Mouse (Mus musculus): ENCODE results near the gene Metap2. TPM values are rescaled to one million over a fixed set of nuclear protein-coding genes. Genes with fewer than 3 reads are reported as not detected.
"Not testable (repeated sequence)": the region's sequence is repeated elsewhere in the genome, so short reads cannot be mapped to it uniquely, and the experiment has no call there.

Gene Metap2
- polyA plus RNA-seq, 1 experiment from 2014 or later = 161 TPM

GRCm38 (mm10) chr10:93829898-93830831, 66.7 kb downstream of the Metap2 start:
- Histone ChIP-seq H3K4me1 (ENCODE audit: control insufficient read depth, low read depth, low read length) (peaks cover 28% of the 10 kb centered on the region), H3K27ac (ENCODE audit: low read length) (no peak overlapping the region), H3K9ac (ENCODE audit: low read depth, low read length) (no peak overlapping the region), H3K36me3 (ENCODE audit: control insufficient read depth, insufficient read depth) (no peaks in the 10 kb centered on the region), H3K4me3 (ENCODE audit: low read depth, low read length) (no peak overlapping the region), H3K27me3 (ENCODE audit: control insufficient read depth, insufficient read depth, low read depth, low read length) (peaks cover 47% of the 10 kb centered on the region), H3K9me3 (replicated peaks; ENCODE audit: control insufficient read depth, low read length) (no peaks in the 10 kb centered on the region), H3K4me2 (ENCODE audit: low read depth, low read length) (no peak overlapping the region)
- 35% methylated on average over 9 of the region's 9 CpGs for WGBS (ENCODE audit: insufficient replicate concordance)
- no peak for ATAC-seq (ENCODE audit: low read depth)

GRCm38 (mm10) chr10:93818661-93819060, 78.2 kb downstream of the Metap2 start:
- no peak overlapping the region for H3K27ac ChIP-seq (ENCODE audit: low read length)
- H3K4me3 ChIP-seq (ENCODE audit: low read depth, low read length) = no peak overlapping the region
- H3K9me3 ChIP-seq (replicated peaks; ENCODE audit: control insufficient read depth, low read length) = no peaks in the 10 kb centered on the region
- H3K4me2 ChIP-seq (ENCODE audit: low read depth, low read length) = no peak overlapping the region
- H3K4me1 ChIP-seq (ENCODE audit: control insufficient read depth, low read depth, low read length) = peaks cover 3% of the 10 kb centered on the region; the same call in 1 of the 2 replicates
- ATAC-seq (ENCODE audit: low read depth) = peak; percentile 37; the same call in 1 of the 2 replicates
- no peaks in the 10 kb centered on the region; the same call in 1 of the 2 replicates for H3K27me3 ChIP-seq (ENCODE audit: control insufficient read depth, insufficient read depth, low read depth, low read length)
- 15% methylated on average over 7 of the region's 7 CpGs for WGBS (ENCODE audit: insufficient replicate concordance)
- no peak overlapping the region for H3K9ac ChIP-seq (ENCODE audit: low read depth, low read length)
- H3K36me3 ChIP-seq (ENCODE audit: control insufficient read depth, insufficient read depth) = no peaks in the 10 kb centered on the region

GRCm38 (mm10) chr10:93813755-93814154, 83.1 kb downstream of the Metap2 start:
- peaks cover under 1% of the 10 kb centered on the region; the same call in 1 of the 2 replicates for H3K4me1 ChIP-seq (ENCODE audit: control insufficient read depth, low read depth, low read length)
- H3K4me2 ChIP-seq (ENCODE audit: low read depth, low read length) = no peak overlapping the region
- no peaks in the 10 kb centered on the region; the same call in 1 of the 2 replicates for H3K27me3 ChIP-seq (ENCODE audit: control insufficient read depth, insufficient read depth, low read depth, low read length)
- H3K36me3 ChIP-seq (ENCODE audit: control insufficient read depth, insufficient read depth) = no peaks in the 10 kb centered on the region
- no peak overlapping the region for H3K9ac ChIP-seq (ENCODE audit: low read depth, low read length)
- 70% methylated on average over 10 of the region's 10 CpGs for WGBS (ENCODE audit: insufficient replicate concordance)
- no peak overlapping the region for H3K27ac ChIP-seq (ENCODE audit: low read length)
- H3K4me3 ChIP-seq (ENCODE audit: low read depth, low read length) = no peak overlapping the region
- H3K9me3 ChIP-seq (replicated peaks; ENCODE audit: control insufficient read depth, low read length) = no peaks in the 10 kb centered on the region
- no peak for ATAC-seq (ENCODE audit: low read depth)

- Histone ChIP-seq H3K9me3 (replicated peaks; ENCODE audit: control insufficient read depth, low read length) (no peaks in the 10 kb centered on the region), H3K27ac (ENCODE audit: low read length) (no peak overlapping the region), H3K27me3 (ENCODE audit: control insufficient read depth, insufficient read depth, low read depth, low read length) (no peaks in the 10 kb centered on the region; the same call in 1 of the 2 replicates), H3K9ac (ENCODE audit: low read depth, low read length) (no peak overlapping the region), H3K4me3 (ENCODE audit: low read depth, low read length) (no peak overlapping the region), H3K4me2 (ENCODE audit: low read depth, low read length) (no peak overlapping the region), H3K4me1 (ENCODE audit: control insufficient read depth, low read depth, low read length) (no peaks in the 10 kb centered on the region), H3K36me3 (ENCODE audit: control insufficient read depth, insufficient read depth) (no peaks in the 10 kb centered on the region)
- ATAC-seq (ENCODE audit: low read depth) = no peak
- 10% methylated on average over 10 of the region's 10 CpGs for WGBS (ENCODE audit: insufficient replicate concordance)
These were observed 84.0 kb downstream of the Metap2 start for GRCm38 (mm10) chr10:93812774-93813415.

GRCm38 (mm10) chr10:93812098-93812497, 84.8 kb downstream of the Metap2 start:
- Histone ChIP-seq H3K27me3 (ENCODE audit: control insufficient read depth, insufficient read depth, low read depth, low read length) (no peaks in the 10 kb centered on the region; the same call in 1 of the 2 replicates), H3K9me3 (replicated peaks; ENCODE audit: control insufficient read depth, low read length) (no peaks in the 10 kb centered on the region), H3K36me3 (ENCODE audit: control insufficient read depth, insufficient read depth) (no peaks in the 10 kb centered on the region), H3K9ac (ENCODE audit: low read depth, low read length) (no peak overlapping the region), H3K27ac (ENCODE audit: low read length) (no peak overlapping the region), H3K4me2 (ENCODE audit: low read depth, low read length) (no peak overlapping the region), H3K4me1 (ENCODE audit: control insufficient read depth, low read depth, low read length) (no peaks in the 10 kb centered on the region), H3K4me3 (ENCODE audit: low read depth, low read length) (no peak overlapping the region)
- 63% methylated on average over 7 of the region's 7 CpGs for WGBS (ENCODE audit: insufficient replicate concordance)
- ATAC-seq (ENCODE audit: low read depth) = no peak

GRCm38 (mm10) chr10:93810590-93811185, 86.2 kb downstream of the Metap2 start:
- Histone ChIP-seq H3K4me1 (ENCODE audit: control insufficient read depth, low read depth, low read length) (no peaks in the 10 kb centered on the region), H3K36me3 (ENCODE audit: control insufficient read depth, insufficient read depth) (no peaks in the 10 kb centered on the region), H3K27me3 (ENCODE audit: control insufficient read depth, insufficient read depth, low read depth, low read length) (no peaks in the 10 kb centered on the region), H3K27ac (ENCODE audit: low read length) (no peak overlapping the region), H3K9me3 (replicated peaks; ENCODE audit: control insufficient read depth, low read length) (no peaks in the 10 kb centered on the region), H3K9ac (ENCODE audit: low read depth, low read length) (no peak overlapping the region), H3K4me3 (ENCODE audit: low read depth, low read length) (no peak overlapping the region), H3K4me2 (ENCODE audit: low read depth, low read length) (no peak overlapping the region)
- ATAC-seq (ENCODE audit: low read depth) = no peak
- WGBS (ENCODE audit: insufficient replicate concordance) = 58% methylated on average over 7 of the region's 7 CpGs

- H3K27ac ChIP-seq (ENCODE audit: low read length); H3K36me3 ChIP-seq (ENCODE audit: control insufficient read depth, insufficient read depth); H3K4me2 ChIP-seq (ENCODE audit: low read depth, low read length); H3K4me3 ChIP-seq (ENCODE audit: low read depth, low read length); H3K9me3 ChIP-seq (replicated peaks; ENCODE audit: control insufficient read depth, low read length); H3K27me3 ChIP-seq (ENCODE audit: control insufficient read depth, insufficient read depth, low read depth, low read length); ATAC-seq (ENCODE audit: low read depth); H3K9ac ChIP-seq (ENCODE audit: low read depth, low read length); H3K4me1 ChIP-seq (ENCODE audit: control insufficient read depth, low read depth, low read length): not testable (repeated sequence)
- WGBS (ENCODE audit: insufficient replicate concordance) = 82% methylated on average over 8 of the region's 8 CpGs
These were observed 87.5 kb downstream of the Metap2 start for GRCm38 (mm10) chr10:93809438-93809837.
